In the genomic region with DNA sequence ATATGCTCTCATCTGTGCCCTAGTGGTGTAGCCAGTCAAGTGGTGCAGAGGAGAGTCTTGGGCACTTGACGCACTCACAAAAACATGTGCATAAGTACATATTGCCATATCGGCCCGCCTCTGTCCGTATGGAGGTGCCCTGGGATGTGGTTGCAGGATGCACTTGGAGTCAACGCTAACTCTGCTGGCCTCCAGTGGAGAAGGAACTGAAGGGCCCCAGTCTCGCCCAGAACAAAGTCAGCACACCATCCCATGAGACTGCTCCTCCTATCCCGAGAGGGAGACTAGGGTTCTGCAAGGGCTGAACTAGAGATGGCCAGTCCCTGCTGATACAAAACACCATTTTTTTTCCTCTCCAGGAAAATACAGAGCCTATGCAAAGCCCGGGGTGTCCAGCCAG, we compare ENCODE assay signal across 12 mouse cellular contexts. TPM values are rescaled to one million over a fixed set of nuclear protein-coding genes. Genes with fewer than 3 reads are reported as not detected.
DNase-seq lines count a peak whose midpoint lies in the region; ATAC-seq and TF ChIP-seq lines count a peak whose summit lies in the region.
"Had no signal": no experiment of that assay in that cellular context is flagged by ENCODE, and none has a peak within 500 bp of the region (broad histone marks: within the 10 kb centered on the region; RNA-seq: fewer than 3 reads in every experiment).

No protein-coding gene starts in this region.

- no peaks in the 10 kb centered on the region for H3K36me3 ChIP-seq in heart, embryonic 15.5 days
- H3K36me3 ChIP-seq in lung, postnatal 0 days (ENCODE audit: insufficient read depth, low read length): no peaks in the 10 kb centered on the region
- H3K36me3 ChIP-seq in hindbrain, embryonic 15.5 days: no peaks in the 10 kb centered on the region
- H3K36me3 ChIP-seq in neural tube, embryonic 14.5 days (ENCODE audit: control insufficient read depth, insufficient read depth, low read length): no peaks in the 10 kb centered on the region

- no peak; the same call in 1 of the 2 replicates for TF ChIP-seq CTCF in lung, postnatal 0 days (IDR thresholded peaks at IDR 0.05)

- no peak for TF ChIP-seq EP300 in lung, postnatal 0 days (IDR thresholded peaks at IDR 0.05)

- H3K9me3 ChIP-seq in heart, embryonic 15.5 days (replicated peaks): no peaks in the 10 kb centered on the region
- H3K9me3 ChIP-seq in lung, postnatal 0 days (ENCODE audit: low read length): no peaks in the 10 kb centered on the region
- H3K9me3 ChIP-seq in hindbrain, embryonic 15.5 days: no peaks in the 10 kb centered on the region
- no peaks in the 10 kb centered on the region for H3K9me3 ChIP-seq in neural tube, embryonic 14.5 days (ENCODE audit: control insufficient read depth, low read length)

- H3K27ac ChIP-seq in heart, embryonic 15.5 days: peak overlapping the region; percentile 73; the same call in 1 of the 2 replicates
- no peak overlapping the region for H3K27ac ChIP-seq in lung, postnatal 0 days (ENCODE audit: low read length)
- no peak overlapping the region for H3K27ac ChIP-seq in hindbrain, embryonic 15.5 days (replicated peaks)
- H3K27ac ChIP-seq in neural tube, embryonic 14.5 days (ENCODE audit: low read depth, low read length): no peak overlapping the region

- no peak for ATAC-seq in heart, embryonic 15.5 days (replicated peaks; ENCODE audit: insufficient number of reproducible peaks, insufficient read depth, low FRiP score, low read depth)
- ATAC-seq in lung, postnatal 0 days: no peak
- no peak for ATAC-seq in hindbrain, embryonic 15.5 days (ENCODE audit: low FRiP score, low read depth)
- ATAC-seq in neural tube, embryonic 14.5 days (ENCODE audit: low read depth): no peak

- 64% methylated on average over 8 of the region's 8 CpGs for WGBS in heart, embryonic 15.5 days
- 50% methylated on average over 8 of the region's 8 CpGs for WGBS in lung, postnatal 0 days
- WGBS in hindbrain, embryonic 15.5 days: 56% methylated on average over 8 of the region's 8 CpGs
- 55% methylated on average over 8 of the region's 8 CpGs for WGBS in neural tube, embryonic 14.5 days

- peak overlapping the region; percentile 91 for H3K4me2 ChIP-seq in heart, embryonic 15.5 days
- no peak overlapping the region for H3K4me2 ChIP-seq in lung, postnatal 0 days (replicated peaks; ENCODE audit: low read depth, low read length)
- H3K4me2 ChIP-seq in hindbrain, embryonic 15.5 days: peak overlapping the region; percentile 86
- H3K4me2 ChIP-seq in neural tube, embryonic 14.5 days (ENCODE audit: low read depth, low read length): peak overlapping the region; percentile 29; the same call in 1 of the 2 replicates

- peaks cover 5% of the 10 kb centered on the region; the same call in 1 of the 2 replicates for H3K27me3 ChIP-seq in heart, embryonic 15.5 days
- no peaks in the 10 kb centered on the region for H3K27me3 ChIP-seq in lung, postnatal 0 days (replicated peaks; ENCODE audit: insufficient read depth, low read length)
- peaks cover 20% of the 10 kb centered on the region for H3K27me3 ChIP-seq in hindbrain, embryonic 15.5 days
- peaks cover 7% of the 10 kb centered on the region; the same call in 1 of the 2 replicates for H3K27me3 ChIP-seq in neural tube, embryonic 14.5 days (ENCODE audit: control insufficient read depth, insufficient read depth, low read length)

- peak overlapping the region; percentile 64 for H3K4me3 ChIP-seq in heart, embryonic 15.5 days
- H3K4me3 ChIP-seq in lung, postnatal 0 days (ENCODE audit: low read depth, low read length): no peak overlapping the region
- H3K4me3 ChIP-seq in hindbrain, embryonic 15.5 days: no peak overlapping the region
- H3K4me3 ChIP-seq in neural tube, embryonic 14.5 days (ENCODE audit: low read depth, low read length): no peak overlapping the region

- no peak for DNase-seq in heart, adult 8-10 months (ENCODE audit: low spot score)
- peak; percentile 47 for DNase-seq in lung, postnatal 0 days (ENCODE audit: low spot score)
- no peak for DNase-seq in lung, adult 18-20 months
- DNase-seq in adipocyte (ENCODE audit: low spot score): no peak
- DNase-seq in cerebellum, postnatal 14 days: no peak
- DNase-seq: cerebellum, adult 9-11 months; spleen, adult 18-20 months; thymus, adult 2 months had no signal

- peaks cover 48% of the 10 kb centered on the region for H3K4me1 ChIP-seq in heart, embryonic 15.5 days (replicated peaks)
- H3K4me1 ChIP-seq in lung, postnatal 0 days (ENCODE audit: insufficient read depth, low read depth, low read length): peaks cover 7% of the 10 kb centered on the region; the same call in 1 of the 2 replicates
- peaks cover 25% of the 10 kb centered on the region for H3K4me1 ChIP-seq in hindbrain, embryonic 15.5 days (replicated peaks)
- H3K4me1 ChIP-seq in neural tube, embryonic 14.5 days (ENCODE audit: control insufficient read depth, insufficient read depth, low read length): peaks cover 10% of the 10 kb centered on the region; the same call in 1 of the 2 replicates

- H3K9ac ChIP-seq in heart, embryonic 15.5 days: peak overlapping the region; percentile 74; the same call in 1 of the 2 replicates
- H3K9ac ChIP-seq in lung, postnatal 0 days (replicated peaks; ENCODE audit: low read depth): no peak overlapping the region
- H3K9ac ChIP-seq in hindbrain, embryonic 15.5 days: no peak overlapping the region
- H3K9ac ChIP-seq in neural tube, embryonic 14.5 days (replicated peaks; ENCODE audit: low read depth, low read length): no peak overlapping the region

RNA-seq across cellular contexts. Expression of a gene that starts 1.0 kb away (rescaled TPM):
- polyA plus RNA-seq in heart, embryonic 15.5 days (2015; fragmentation: Nextera tagmentation; extraction: Ambion mirVana): 121 and 140 TPM in 2 replicates
- 100 to 1,000 TPM; 733 to 828 (median 798) TPM for total RNA-seq in heart, adult 8-10 months (2022)
- polyA plus RNA-seq in lung, postnatal 0 days (2015; fragmentation: Nextera tagmentation; extraction: Ambion mirVana): 184 and 185 TPM in 2 replicates
- 13.5 and 14.0 TPM in 2 replicates for polyA plus RNA-seq in hindbrain, embryonic 15.5 days (2015; fragmentation: Nextera tagmentation; extraction: Ambion mirVana)
- 11.3 and 12.7 TPM in 2 replicates for polyA plus RNA-seq in neural tube, embryonic 14.5 days (2014; fragmentation: Nextera tagmentation; extraction: Ambion mirVana)

RNA-seq across cellular contexts. Expression of a gene that starts 2.1 kb away (rescaled TPM):
- 0.43 and 0.49 TPM in 2 replicates for polyA plus RNA-seq in heart, embryonic 15.5 days (2015; fragmentation: Nextera tagmentation; extraction: Ambion mirVana)
- 1 to 10 TPM in 3 of 4 experiments, under 1 TPM in 1; 0.52 to 1.8 (median 1.3) TPM for total RNA-seq in heart, adult 8-10 months (2022)
- 0.42 and 0.43 TPM in 2 replicates for polyA plus RNA-seq in lung, postnatal 0 days (2015; fragmentation: Nextera tagmentation; extraction: Ambion mirVana)
- polyA plus RNA-seq in hindbrain, embryonic 15.5 days (2015; fragmentation: Nextera tagmentation; extraction: Ambion mirVana): 0.24 and 0.30 TPM in 2 replicates
- 0.15 and 0.22 TPM in 2 replicates for polyA plus RNA-seq in neural tube, embryonic 14.5 days (2014; fragmentation: Nextera tagmentation; extraction: Ambion mirVana)

RNA-seq across cellular contexts. Expression of a gene that starts 30.6 kb away (rescaled TPM):
- polyA plus RNA-seq in heart, embryonic 15.5 days (2015; fragmentation: Nextera tagmentation; extraction: Ambion mirVana): 0.13 and 0.15 TPM in 2 replicates
- total RNA-seq in heart, adult 8-10 months (2022): under 1 TPM in 2 of 4 experiments, not detected in 2; 0.23 to 0.44 TPM
- polyA plus RNA-seq in lung, postnatal 0 days (2015; fragmentation: Nextera tagmentation; extraction: Ambion mirVana): 1.9 and 2.4 TPM in 2 replicates
- 0.05 and 0.12 TPM in 2 replicates for polyA plus RNA-seq in hindbrain, embryonic 15.5 days (2015; fragmentation: Nextera tagmentation; extraction: Ambion mirVana)
- polyA plus RNA-seq in neural tube, embryonic 14.5 days (2014; fragmentation: Nextera tagmentation; extraction: Ambion mirVana): 0.07 and 0.08 TPM in 2 replicates
- total RNA-seq: layer of hippocampus, adult 8-10 months had no signal
